Mouse (Mus musculus) cerebellum, adult 2 months (tissue): ENCODE data around the gene Gmcl1. TPM values are rescaled to one million over a fixed set of nuclear protein-coding genes. Genes with fewer than 3 reads are reported as not detected.

ENCODE experiments used
- DNase-seq, 2 experiments: peaks; one replicate each; pipeline ENCODE4 v3.0.0; 2021
- H3K27ac ChIP-seq: fragments of 200-500 bp; 2 replicates; pipeline ENCODE4 v1.5.1; 2012; ENCODE audit warnings: low read length, control low read depth, inconsistent platforms; ENCODE audit not compliant: insufficient read depth
- H3K27me3 ChIP-seq: fragments of 200-500 bp; 2 replicates; pipeline ENCODE4 v1.6.1; 2012; ENCODE audit warnings: inconsistent platforms, mild to moderate bottlenecking, low read length, moderate library complexity; ENCODE audit not compliant: control insufficient read depth, insufficient read depth
- H3K4me1 ChIP-seq: fragments of 200-500 bp; 2 replicates; pipeline ENCODE4 v1.6.1; 2011; ENCODE audit warnings: low read length; ENCODE audit not compliant: control insufficient read depth, insufficient read depth
- H3K4me3 ChIP-seq: fragments of 200-500 bp; replicated peaks from 2 replicates; pipeline ENCODE3; 2011; ENCODE audit warnings: mild to moderate bottlenecking, low read depth, low read length, control low read depth; ENCODE audit not compliant: insufficient read depth
- CTCF ChIP-seq: fragments of 200-500 bp; IDR thresholded peaks from 2 replicates; pipeline ENCODE4 v1.5.1; 2011; ENCODE audit warnings: low read depth, mild to moderate bottlenecking, control low read depth, low read length, moderate library complexity, borderline replicate concordance; ENCODE audit not compliant: insufficient read depth
- POLR2A ChIP-seq: fragments of 200-500 bp; IDR thresholded peaks from 2 replicates; pipeline ENCODE4 v1.6.1; 2011; ENCODE audit warnings: low read length, control low read depth, borderline replicate concordance; ENCODE audit not compliant: insufficient read depth
- WGBS: fragments of 180-500 bp; shearing (Covaris S2); methylation state at CpG from one replicate; pipeline ENCODE4 v1.1.7; 2018; 5-methylcytosine and 5-hydroxymethylcytosine counted together
- polyA plus RNA-seq: library from polyadenylated mRNA; depleted of rRNA; stranded (reverse); fragments of >200 nt; gene quantifications from 2 replicates; pipeline ENCODE4 v1.2.3, GENCODE M21; 2012; rRNA removed

The Gmcl1 gene
- 30.3 and 31.0 TPM in 2 replicates for polyA plus RNA-seq

- DNase-seq: peak; percentile 92 to 95
- under 1% methylated on average over 58 of the region's 59 CpGs for WGBS
- H3K4me3 ChIP-seq: peak within 1 kb of the TSS; percentile 99
- TF ChIP-seq POLR2A (peak; percentile 97; the same call in 1 of the 2 replicates), CTCF (no peak)
- peak within 1 kb of the TSS; percentile 88 for H3K27ac ChIP-seq
- no peaks in the 10 kb centered on the region for H3K27me3 ChIP-seq
- H3K4me1 ChIP-seq: no peaks in the 10 kb centered on the region
These were observed at the start of gene Gmcl1 for GRCm38 (mm10) chr6:86733183-86733876. TSS of gene Gmcl1 (minus strand) at chr6:86733383.

- 89% methylated on average over 2 of the region's 3 CpGs for WGBS
- no peak for TF ChIP-seq CTCF
- TF ChIP-seq POLR2A: no peak
- Histone ChIP-seq H3K4me3 (no peak overlapping the region), H3K27ac (no peak overlapping the region), H3K4me1 (no peaks in the 10 kb centered on the region), H3K27me3 (no peaks in the 10 kb centered on the region)
- DNase-seq: no peak
These were observed 49.2 kb upstream of the Gmcl1 start for GRCm38 (mm10) chr6:86782342-86782741.

GRCm38 (mm10) chr6:86781361-86781957 is 48.3 kb upstream of the Gmcl1 start:
- TF ChIP-seq POLR2A: no peak
- TF ChIP-seq CTCF: no peak
- WGBS: 34% methylated on average over 2 of the region's 2 CpGs
- H3K27me3 ChIP-seq: no peaks in the 10 kb centered on the region
- H3K4me3 ChIP-seq: no peak overlapping the region
- no peaks in the 10 kb centered on the region for H3K4me1 ChIP-seq
- DNase-seq: no peak
- no peak overlapping the region for H3K27ac ChIP-seq

DNA sequence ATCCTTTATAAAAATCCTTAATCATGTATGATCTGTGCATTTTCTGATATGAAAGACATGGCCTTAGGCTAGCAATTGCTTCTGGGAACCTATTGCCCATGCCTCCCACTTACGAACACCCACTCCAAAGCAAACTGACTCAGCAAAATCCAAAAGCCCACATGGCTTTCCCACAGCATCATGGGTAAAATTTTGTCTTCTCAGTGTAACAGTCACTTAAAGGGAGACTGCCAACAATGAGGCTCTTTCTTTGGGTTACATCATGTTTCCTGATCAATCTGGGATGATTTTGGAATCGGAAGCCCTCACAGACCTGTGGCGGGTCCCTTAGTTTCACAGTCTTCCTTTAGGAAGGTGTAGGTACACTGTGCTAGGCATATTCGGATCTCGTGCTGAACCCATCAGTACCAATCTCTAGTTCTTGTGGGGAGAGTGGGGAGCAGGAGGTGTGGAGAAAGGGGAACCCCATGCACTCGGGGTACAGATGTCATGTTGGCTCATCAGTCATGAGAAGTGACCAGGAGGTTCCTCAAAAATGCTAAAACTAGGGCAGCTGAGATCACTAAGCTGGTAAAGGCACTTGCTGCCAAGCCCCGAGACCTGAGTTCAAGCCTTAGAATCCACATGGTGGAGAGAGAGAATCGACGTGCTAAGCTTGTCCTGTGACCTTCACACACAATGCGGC is 45.9 kb upstream of the Gmcl1 start:
- no peak for DNase-seq
- WGBS: 89% methylated on average over 10 of the region's 10 CpGs
- Histone ChIP-seq H3K4me1 (0 out of 2 replicates have a peak, but pooled peaks cover 4% of the 10 kb centered on the region), H3K4me3 (no peak overlapping the region), H3K27ac (no peak overlapping the region), H3K27me3 (no peaks in the 10 kb centered on the region)
- TF ChIP-seq POLR2A (no peak), CTCF (no peak)

GRCm38 (mm10) chr6:86777181-86777580 is 44.0 kb upstream of the Gmcl1 start:
- no peak for DNase-seq
- no peak overlapping the region for H3K27ac ChIP-seq
- 76% methylated on average over 3 of the region's 3 CpGs for WGBS
- no peaks in the 10 kb centered on the region for H3K27me3 ChIP-seq
- no peak for TF ChIP-seq POLR2A
- TF ChIP-seq CTCF: no peak
- H3K4me3 ChIP-seq: no peak overlapping the region
- H3K4me1 ChIP-seq: 0 out of 2 replicates have a peak, but pooled peaks cover 4% of the 10 kb centered on the region

DNA sequence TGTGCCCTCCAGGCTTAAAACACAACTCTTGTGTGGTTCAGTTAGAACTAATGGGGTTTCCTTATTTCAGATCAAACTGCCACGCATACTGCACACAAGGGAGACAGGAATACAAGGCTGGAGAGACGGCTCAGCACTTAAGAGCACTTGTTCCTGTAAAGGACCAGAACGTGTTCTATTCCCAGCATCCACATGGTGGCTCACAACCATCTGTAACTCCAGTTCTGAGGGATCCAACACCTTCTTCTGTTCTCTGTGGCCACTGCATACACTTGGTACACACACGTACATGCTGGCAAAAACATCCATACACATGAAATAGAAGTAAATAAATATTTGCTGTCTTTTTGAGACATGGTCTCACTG is 43.5 kb upstream of the Gmcl1 start:
- Histone ChIP-seq H3K27me3 (no peaks in the 10 kb centered on the region), H3K4me3 (no peak overlapping the region), H3K27ac (no peak overlapping the region), H3K4me1 (0 out of 2 replicates have a peak, but pooled peaks cover 4% of the 10 kb centered on the region)
- 60% methylated on average over 4 of the region's 4 CpGs for WGBS
- TF ChIP-seq CTCF (0 out of 2 replicates have a peak, but pooled peaks have one; percentile 11), POLR2A (no peak)
- DNase-seq: no peak

DNA sequence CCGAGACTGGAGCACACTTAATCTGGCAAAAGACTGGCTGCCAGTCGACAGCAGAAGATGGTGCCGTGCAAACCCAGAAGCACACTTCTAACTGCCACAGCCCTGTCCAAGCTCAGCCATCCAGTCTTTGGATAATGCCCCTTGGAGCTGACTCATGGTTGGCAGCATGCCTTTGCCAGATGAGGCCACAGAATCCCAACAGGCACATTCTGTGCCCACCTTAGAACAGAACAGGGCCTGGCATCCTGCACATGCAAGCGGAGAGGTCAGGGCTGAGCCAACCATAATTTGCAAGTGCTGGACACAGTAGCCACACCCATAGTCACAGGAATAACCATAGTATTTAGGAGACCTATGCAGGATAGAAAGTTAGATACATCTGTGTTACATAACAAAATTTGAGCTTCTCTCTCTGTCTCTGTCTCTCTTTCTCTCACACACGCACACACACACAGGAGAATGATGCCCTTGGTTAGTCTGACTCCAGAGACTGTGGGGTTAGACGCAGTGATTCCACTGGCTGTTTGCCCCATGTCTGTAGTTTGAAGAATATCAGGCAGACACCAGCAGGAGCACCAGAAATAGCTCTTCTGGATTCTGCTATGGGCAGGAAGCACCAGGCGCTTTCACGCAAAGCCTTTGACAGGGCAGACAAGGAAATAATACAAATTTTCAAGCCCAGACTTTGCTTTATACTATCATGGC is 43.0 kb upstream of the Gmcl1 start:
- Histone ChIP-seq H3K27ac (no peak overlapping the region), H3K4me1 (0 out of 2 replicates have a peak, but pooled peaks cover 4% of the 10 kb centered on the region), H3K4me3 (no peak overlapping the region), H3K27me3 (no peaks in the 10 kb centered on the region)
- DNase-seq: no peak
- TF ChIP-seq POLR2A (no peak), CTCF (no peak)
- WGBS: 47% methylated on average over 8 of the region's 8 CpGs

DNA sequence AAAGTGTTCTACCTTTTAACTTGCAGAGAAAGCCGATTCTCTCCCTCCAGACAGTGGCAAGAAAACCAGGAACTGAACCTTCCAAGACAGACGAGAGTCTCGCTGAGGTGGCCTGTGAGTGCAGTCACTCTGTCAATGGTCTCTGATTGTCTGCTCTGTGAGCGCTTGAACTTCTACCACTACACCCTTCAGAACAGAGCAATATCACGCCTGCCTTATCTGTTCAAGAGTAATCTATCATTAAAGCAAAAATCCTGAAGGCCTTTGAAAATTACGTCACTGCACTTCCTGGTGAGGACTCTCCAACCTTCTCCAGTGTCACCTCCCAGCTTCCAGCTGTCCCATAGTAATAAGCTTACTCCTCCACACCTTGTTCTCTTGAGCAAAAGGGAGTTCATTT is 41.8 kb upstream of the Gmcl1 start:
- TF ChIP-seq CTCF: no peak
- TF ChIP-seq POLR2A: no peak
- WGBS: 93% methylated on average over 6 of the region's 6 CpGs
- DNase-seq: no peak
- no peak overlapping the region for H3K27ac ChIP-seq
- no peaks in the 10 kb centered on the region for H3K27me3 ChIP-seq
- no peak overlapping the region for H3K4me3 ChIP-seq
- 0 out of 2 replicates have a peak, but pooled peaks cover 4% of the 10 kb centered on the region for H3K4me1 ChIP-seq
